Mouse (Mus musculus) testis, adult 2 months (tissue): Measurements from ENCODE around the gene Tekt1.

Source experiments
- CTCF ChIP-seq: fragments of 200-500 bp; IDR thresholded peaks from 2 replicates; pipeline ENCODE4 v1.5.1; 2012; ENCODE audit warnings: low read depth, mild to moderate bottlenecking, inconsistent platforms, low read length, moderate library complexity; ENCODE audit not compliant: control insufficient read depth, insufficient read depth, insufficient replicate concordance
- POLR2A ChIP-seq: fragments of 200-500 bp; IDR thresholded peaks from 2 replicates; pipeline ENCODE4 v1.6.1; 2012; ENCODE audit warnings: low read depth, mild to moderate bottlenecking, inconsistent platforms, low read length, moderate library complexity; ENCODE audit not compliant: control insufficient read depth

DNA sequence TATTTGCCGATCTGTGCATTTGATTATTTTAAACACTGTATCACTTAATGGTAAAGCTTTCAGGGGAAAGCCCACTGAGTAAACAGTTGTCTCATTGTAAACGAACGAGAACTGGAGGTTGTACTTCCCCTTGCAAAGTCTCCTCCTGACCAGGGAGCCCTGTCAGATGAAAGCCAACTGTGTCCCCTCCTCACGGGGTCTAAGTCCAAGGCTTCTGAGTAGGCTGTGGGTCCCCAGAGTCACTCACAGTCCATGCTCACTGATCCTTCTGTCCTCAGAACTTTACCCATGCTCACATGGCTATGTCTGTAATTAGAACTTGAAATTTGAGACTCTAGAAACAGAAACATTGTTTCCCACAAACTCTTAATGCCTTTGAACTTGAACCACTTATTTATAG, 12.6 kb downstream of the Tekt1 start:
- TF ChIP-seq POLR2A (no peak), CTCF (no peak)
